Mouse (Mus musculus): Measurements from ENCODE around the gene Apoh. TPM values are rescaled to one million over a fixed set of nuclear protein-coding genes. Genes with fewer than 3 reads are reported as not detected.

Gene Apoh
- polyA plus RNA-seq, 1 experiment from 2014 or later = not detected

Other genes with a start within 250 kb of the Apoh start
- gene Prkca, start 574 bp downstream of the Apoh start, polyA plus RNA-seq (2014; fragmentation: Nextera tagmentation; extraction: Ambion mirVana) = 6.3 and 8.0 TPM in 2 replicates
- gene Cep112, start 81.8 kb downstream of the Apoh start, polyA plus RNA-seq (2014; fragmentation: Nextera tagmentation; extraction: Ambion mirVana) = 12.0 and 14.0 TPM in 2 replicates